Comparison of ENCODE assay signal across 21 mouse cellular contexts in the genomic region with DNA sequence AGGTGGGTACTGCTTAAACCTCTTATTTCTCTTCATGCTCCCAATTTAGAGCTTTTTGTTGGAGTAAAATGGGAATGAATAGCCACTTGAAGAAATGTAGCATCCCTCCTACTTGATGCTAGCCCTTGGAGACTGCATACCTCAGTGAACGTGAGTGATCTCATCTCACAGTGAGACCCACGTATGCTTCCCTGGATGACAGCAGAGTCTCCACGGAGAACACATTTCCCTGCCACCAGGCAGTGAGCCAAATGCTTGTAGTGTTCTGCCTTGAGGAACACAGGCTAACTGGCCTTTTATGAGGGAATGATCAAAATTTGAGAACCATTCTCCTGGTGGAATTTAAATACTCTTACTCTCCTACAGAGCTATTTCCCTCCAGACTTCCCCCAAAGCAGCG.
DNase-seq lines count a peak whose midpoint lies in the region; ATAC-seq and TF ChIP-seq lines count a peak whose summit lies in the region.
"Had no signal": no experiment of that assay in that cellular context is flagged by ENCODE, and none has a peak within 500 bp of the region (broad histone marks: within the 10 kb centered on the region; RNA-seq: fewer than 3 reads in every experiment).

No protein-coding gene starts in this region.

- no peak overlapping the region for H3K4me2 ChIP-seq in hindbrain, embryonic 16.5 days (ENCODE audit: low read length)
- H3K4me2 ChIP-seq: heart, embryonic 11.5 days; limb, embryonic 12.5 days; liver, embryonic 11.5 days had no signal

- H3K9me3 ChIP-seq in hindbrain, embryonic 16.5 days (ENCODE audit: control insufficient read depth, low read length), result no peaks in the 10 kb centered on the region
- H3K9me3 ChIP-seq in hindbrain, embryonic 10.5 days, result no peaks in the 10 kb centered on the region
- H3K9me3 ChIP-seq: limb, embryonic 12.5 days had no signal

- H3K36me3 ChIP-seq in hindbrain, embryonic 16.5 days (ENCODE audit: control insufficient read depth, insufficient read depth, low read length), result no peaks in the 10 kb centered on the region
- no peaks in the 10 kb centered on the region for H3K36me3 ChIP-seq in hindbrain, embryonic 10.5 days
- H3K36me3 ChIP-seq: limb, embryonic 12.5 days had no signal

- WGBS in hindbrain, embryonic 16.5 days, result 40% methylated on average over 4 of the region's 4 CpGs
- 80% methylated on average over 4 of the region's 4 CpGs for WGBS in hindbrain, embryonic 10.5 days
- WGBS in cerebellum, adult 2 months, result 11% methylated on average over 4 of the region's 4 CpGs

- H3K9ac ChIP-seq in hindbrain, embryonic 16.5 days (ENCODE audit: low read depth, low read length), result no peak overlapping the region
- H3K9ac ChIP-seq: limb, embryonic 12.5 days; liver, postnatal 0 days had no signal

- H3K4me1 ChIP-seq in hindbrain, embryonic 16.5 days (ENCODE audit: control insufficient read depth, insufficient read depth, low read depth, low read length), result no peaks in the 10 kb centered on the region
- no peaks in the 10 kb centered on the region for H3K4me1 ChIP-seq in hindbrain, embryonic 10.5 days (replicated peaks)
- H3K4me1 ChIP-seq in cerebellum, adult 2 months (ENCODE audit: control insufficient read depth, insufficient read depth, low read length), result peaks cover 16% of the 10 kb centered on the region; the same call in 1 of the 2 replicates
- H3K4me1 ChIP-seq: limb, embryonic 12.5 days had no signal

- TF ChIP-seq POLR2A in brain, embryonic 14.5 days (IDR thresholded peaks at IDR 0.05; ENCODE audit: borderline replicate concordance, extremely low read depth, insufficient read depth, insufficient read length, poor library complexity, severe bottlenecking), result no peak
- TF ChIP-seq POLR2A in cerebellum, adult 2 months (IDR thresholded peaks at IDR 0.05; ENCODE audit: borderline replicate concordance, insufficient read depth, low read length), result no peak

- H3K27ac ChIP-seq in hindbrain, embryonic 16.5 days (ENCODE audit: low read depth, low read length), result no peak overlapping the region
- H3K27ac ChIP-seq in hindbrain, embryonic 10.5 days, result no peak overlapping the region
- peak overlapping the region; percentile 49 for H3K27ac ChIP-seq in cerebellum, adult 2 months (ENCODE audit: insufficient read depth, low read length)
- H3K27ac ChIP-seq: limb, embryonic 12.5 days; macrophage had no signal

- ATAC-seq in hindbrain, embryonic 16.5 days, result peak; percentile 52
- ATAC-seq: CD4-positive, CD25-positive, alpha-beta regulatory T cell, adult 4 months; forebrain, embryonic 16.5 days; inflammation-experienced regulatory T-cells, adult 6 months; liver, postnatal 0 days; lung, postnatal 0 days had no signal

- no peak for DNase-seq in hindbrain, embryonic 10.5 days (ENCODE audit: low spot score)
- peak; percentile 14 for DNase-seq in brain, embryonic 14.5 days (ENCODE audit: low read depth)
- peak; percentile 90 to 97 for DNase-seq in cerebellum, adult 2 months
- DNase-seq in cerebellum, postnatal 25 days, result peak; percentile 92 to 96
- no peak for DNase-seq in kidney, postnatal 36 days
- no peak for DNase-seq in urinary bladder, postnatal 36 days (ENCODE audit: low spot score in 2 of 2)
- DNase-seq: adrenal gland, postnatal 14 days; gastrocnemius, postnatal 36 days; kidney, adult 18-20 months; liver, postnatal 0 days; thymus, adult 18-20 months; thymus, postnatal 36 days had no signal

- H3K27me3 ChIP-seq in hindbrain, embryonic 16.5 days (replicated peaks; ENCODE audit: control insufficient read depth, insufficient read depth, low read length), result no peaks in the 10 kb centered on the region
- H3K27me3 ChIP-seq in hindbrain, embryonic 10.5 days (ENCODE audit: insufficient read depth, poor library complexity, severe bottlenecking), result no peaks in the 10 kb centered on the region
- no peaks in the 10 kb centered on the region for H3K27me3 ChIP-seq in cerebellum, adult 2 months (ENCODE audit: control insufficient read depth, insufficient read depth, low read length)
- H3K27me3 ChIP-seq: limb, embryonic 12.5 days had no signal

- TF ChIP-seq CTCF in brain, embryonic 14.5 days (IDR thresholded peaks at IDR 0.05; ENCODE audit: borderline replicate concordance, extremely low read depth, insufficient read depth, insufficient read length), result no peak
- no peak for TF ChIP-seq CTCF in cerebellum, adult 2 months (IDR thresholded peaks at IDR 0.05; ENCODE audit: borderline replicate concordance, insufficient read depth, low read depth, low read length)

- H3K4me3 ChIP-seq in hindbrain, embryonic 16.5 days (ENCODE audit: low read length), result no peak overlapping the region
- H3K4me3 ChIP-seq in hindbrain, embryonic 10.5 days, result no peak overlapping the region
- H3K4me3 ChIP-seq in cerebellum, adult 2 months (replicated peaks; ENCODE audit: insufficient read depth, low read depth, low read length), result no peak overlapping the region
- H3K4me3 ChIP-seq: limb, embryonic 12.5 days had no signal

Comparison
In these comparisons a context has a peak if more than half of its experiments do, and no peak if none do; other contexts are left out.
1. DNase-seq: peak in brain, embryonic 14.5 days (single experiment), cerebellum, adult 2 months (2 of 2) and cerebellum, postnatal 25 days (2 of 2); none in hindbrain, embryonic 10.5 days (single experiment), kidney, postnatal 36 days (0 of 2) and urinary bladder, postnatal 36 days (0 of 2).